Mouse (Mus musculus) retina, postnatal 7 days (tissue): ENCODE results near the gene Simc1.

Experiments used
- DNase-seq: peaks from one replicate; pipeline ENCODE4 v3.0.0-alpha.2; 2012; ENCODE audit warnings: low read depth, low spot score

Simc1 gene

DNA sequence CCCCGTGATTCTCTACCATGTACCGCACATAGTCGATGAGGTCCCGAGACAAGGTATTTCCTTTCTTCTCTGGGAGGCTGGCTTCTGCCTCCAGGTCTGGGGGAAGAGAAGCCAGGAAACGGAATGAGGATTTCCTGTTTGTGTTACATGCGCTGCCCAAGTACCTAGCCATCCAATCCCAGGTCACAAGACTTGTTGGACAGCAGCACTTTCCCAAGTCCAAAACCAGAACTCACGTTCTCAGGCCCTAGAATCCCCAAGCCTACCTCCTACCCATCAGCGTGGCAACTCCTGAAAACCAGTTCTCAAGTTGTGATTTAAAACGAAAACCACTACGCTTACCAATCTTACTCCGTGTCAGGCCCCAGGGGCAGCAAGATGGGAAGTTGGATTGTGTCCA, 82.3 kb downstream of the Simc1 start:
- DNase-seq = no peak

DNA sequence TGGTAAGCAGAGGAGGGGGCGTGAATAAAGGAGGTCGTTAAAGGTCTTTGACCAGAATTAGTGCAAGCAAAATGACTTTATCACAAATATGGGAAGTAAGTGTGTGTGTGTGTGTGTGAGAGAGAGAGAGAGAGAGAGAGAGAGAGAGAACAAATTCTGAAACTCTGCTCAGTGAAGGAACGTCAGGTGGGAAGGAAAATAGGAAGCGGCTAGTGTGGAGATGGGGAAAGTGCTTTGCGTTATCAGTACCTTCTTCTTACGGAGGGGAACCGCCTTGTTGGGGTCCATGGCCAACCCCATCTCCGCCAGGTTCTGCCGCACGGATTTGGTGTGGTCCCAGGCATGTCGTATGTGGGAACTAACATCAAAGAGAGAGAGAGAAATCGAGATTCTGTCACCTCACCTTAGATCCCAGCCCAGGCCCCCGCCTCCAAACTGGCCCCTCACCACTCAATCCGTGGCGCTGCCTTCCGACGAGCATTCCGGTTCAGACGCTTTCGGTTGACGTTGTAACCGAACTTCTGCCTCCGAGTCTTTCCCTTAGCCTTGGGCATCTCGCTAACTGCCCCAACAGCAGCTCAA, 85.9 kb downstream of the Simc1 start:
- no peak for DNase-seq

DNA sequence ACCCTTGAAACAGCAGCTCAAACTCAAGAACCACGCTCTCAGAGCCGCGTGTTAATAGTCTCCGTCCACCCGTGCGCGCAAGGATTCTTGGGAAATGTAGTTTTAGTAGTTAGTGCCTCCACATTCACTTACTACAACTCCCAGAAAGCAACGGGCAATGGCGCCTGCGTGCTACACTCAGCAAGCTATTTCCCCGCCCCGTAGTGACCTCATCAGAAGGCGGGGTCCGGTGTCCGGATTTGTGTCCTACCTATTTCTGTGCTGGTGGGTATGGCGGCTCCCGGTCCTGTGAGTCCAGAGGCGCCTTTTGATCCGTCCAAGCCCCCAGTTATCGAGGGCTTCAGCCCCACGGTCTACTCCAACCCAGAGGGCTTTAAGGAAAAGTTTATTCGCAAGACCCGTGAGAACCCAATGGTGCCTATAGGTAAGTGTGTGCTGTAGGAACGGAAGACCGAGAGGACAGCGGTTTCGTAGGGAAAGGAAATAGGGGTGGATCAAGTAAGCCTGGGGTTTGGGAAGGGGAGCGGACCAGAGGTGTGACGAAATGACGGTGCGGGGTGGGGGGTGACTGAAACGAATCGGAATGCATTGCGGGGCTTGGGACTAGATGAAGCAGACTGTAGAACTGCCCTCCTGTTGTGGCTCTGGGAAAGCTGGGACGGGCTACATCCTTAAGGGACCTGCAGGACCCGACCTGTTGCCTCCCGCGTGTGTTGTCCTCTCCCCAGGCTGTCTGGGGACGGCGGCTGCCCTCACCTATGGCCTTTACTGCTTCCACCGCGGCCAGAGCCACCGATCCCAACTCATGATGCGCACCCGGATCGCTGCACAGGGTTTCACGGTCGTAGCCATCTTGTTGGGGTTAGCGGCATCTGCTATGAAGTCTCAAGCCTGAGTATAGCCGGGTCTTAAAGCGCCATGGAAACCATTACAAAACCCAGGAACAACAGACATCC, 86.7 kb downstream of the Simc1 start, which contains the start of the genes Nop16 and Higd2a:
Gene Nop16 (minus strand): TSS at position 95 of the 956 bp plus-strand sequence.
Gene Higd2a (plus strand): TSS at position 212 of the 956 bp plus-strand sequence.
- DNase-seq = peak; percentile 97

- DNase-seq = no peak
These were observed 88.3 kb downstream of the Simc1 start for GRCm38 (mm10) chr13:54591776-54592356.

DNA sequence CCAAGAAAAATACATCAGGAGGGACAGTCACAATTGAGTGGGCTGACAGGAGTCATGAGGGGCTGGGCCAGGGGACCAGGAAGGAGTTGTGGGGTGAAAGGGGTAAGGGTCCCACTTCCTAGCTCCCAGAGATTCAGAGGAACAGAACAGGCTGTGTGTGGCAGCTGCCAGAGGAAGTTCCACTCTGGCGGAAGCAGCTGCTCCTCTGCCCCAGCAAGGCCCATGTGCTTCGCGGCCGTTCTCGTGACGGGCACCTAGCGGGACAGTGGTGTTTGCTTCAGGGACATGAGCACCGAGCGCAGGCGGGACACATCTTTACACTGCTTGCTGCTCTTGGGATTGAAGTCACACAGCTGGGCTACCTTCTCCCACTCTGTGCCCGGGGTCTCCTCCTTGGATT, 90.0 kb downstream of the Simc1 start:
- no peak for DNase-seq

- no peak for DNase-seq
These were observed 92.6 kb downstream of the Simc1 start for GRCm38 (mm10) chr13:54596107-54596690.

DNA sequence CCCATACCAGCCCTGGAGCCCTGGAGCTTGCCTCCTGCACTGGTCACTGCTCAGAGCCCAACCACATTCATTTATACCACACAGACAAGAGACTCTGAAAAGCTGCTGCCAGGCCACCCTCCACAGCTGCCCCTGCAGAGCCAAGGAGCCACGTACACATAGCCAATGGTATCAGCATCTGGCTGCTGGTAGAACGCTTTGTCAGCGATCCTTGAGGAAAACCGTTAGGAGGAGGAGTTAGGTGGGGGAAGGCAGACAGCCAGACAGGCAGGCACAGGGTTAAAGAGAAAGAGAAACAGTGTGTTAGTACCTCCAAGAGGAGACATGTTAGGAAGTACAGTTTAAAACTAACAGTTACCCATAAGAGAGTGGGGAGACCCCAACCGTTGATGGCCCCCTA, 93.3 kb downstream of the Simc1 start:
- DNase-seq = no peak

- no peak for DNase-seq
These were observed 95.1 kb downstream of the Simc1 start for GRCm38 (mm10) chr13:54598622-54599143.
